Mouse (Mus musculus): ENCODE results near the gene Sdr42e1.

DNA sequence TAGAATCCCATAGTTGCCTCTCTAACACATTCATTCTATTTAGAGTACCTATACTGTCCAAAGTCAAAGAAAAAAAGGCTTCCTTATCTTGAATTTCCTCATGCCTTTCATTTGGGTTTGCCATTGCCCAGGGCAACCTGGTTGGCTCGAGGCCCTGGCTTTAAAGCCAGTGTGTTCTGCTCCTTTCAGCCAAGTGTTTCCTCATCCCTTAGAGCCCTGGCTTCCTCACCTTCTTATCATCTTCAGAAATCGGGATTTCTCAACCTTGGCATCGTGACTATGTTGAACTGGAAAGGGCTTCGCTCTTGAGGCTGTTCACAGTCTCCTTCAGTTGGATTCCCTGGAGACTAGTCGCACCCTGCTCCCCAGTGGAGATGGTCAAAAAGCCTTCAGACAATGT is 41.1 kb upstream of the Sdr42e1 start:
- no peak for TF ChIP-seq CTCF (IDR thresholded peaks at IDR 0.05; ENCODE audit: control insufficient read depth, insufficient read depth, low read length)
- no peak for TF ChIP-seq POLR2A (IDR thresholded peaks at IDR 0.05; ENCODE audit: borderline replicate concordance, control insufficient read depth, low read depth, low read length)
